Mouse (Mus musculus): ENCODE results near the gene Gal3st4.

DNA sequence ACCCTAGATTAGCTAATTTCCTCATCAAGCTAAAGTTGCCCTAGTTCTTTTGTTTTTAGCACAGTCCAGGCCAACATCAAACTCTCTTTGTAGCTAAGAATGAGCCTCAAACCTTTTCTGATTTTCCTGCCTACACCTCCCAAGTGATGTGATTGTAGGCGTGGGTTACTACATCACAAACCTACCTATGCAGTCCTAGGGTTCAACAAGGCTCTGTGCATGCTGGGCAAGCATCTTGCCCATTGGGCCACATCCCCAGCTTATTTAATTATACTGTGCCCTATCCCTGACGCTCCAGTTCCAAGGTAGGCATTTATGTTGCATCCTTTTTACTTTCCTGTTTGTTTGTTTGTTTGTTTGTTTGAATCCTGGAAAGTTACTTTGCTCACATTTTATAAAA lies 46.9 kb downstream of the Gal3st4 start, which contains the start of gene Nxpe5:
- TF ChIP-seq CTCF (IDR thresholded peaks at IDR 0.05; ENCODE audit: borderline replicate concordance, insufficient read depth, low read length) (no peak), POLR2A (IDR thresholded peaks at IDR 0.05; ENCODE audit: low read depth, low read length) (no peak)
